Mouse (Mus musculus) MEL (cell line): ENCODE measurements around the gene Vps13d. TPM values are rescaled to one million over a fixed set of nuclear protein-coding genes. Genes with fewer than 3 reads are reported as not detected.

ENCODE experiments used
- DNase-seq: peaks from one replicate; pipeline ENCODE4 v3.0.0; 2011; ENCODE audit warnings: low read depth, low spot score
- H3K27ac ChIP-seq: 2 replicates; pipeline ENCODE4 v1.5.1; 2012; ENCODE audit warnings: low read depth, mild to moderate bottlenecking, control low read depth, low read length, moderate library complexity; ENCODE audit not compliant: control insufficient read depth
- H3K27me3 ChIP-seq, 2 experiments: fragments of 150-350 bp in 1 of 2; sonication (generic) in 1 of 2; 2 replicates each; pipeline ENCODE4 v1.6.1; 2012; ENCODE audit warnings: low read length in 2 of 2, mild to moderate bottlenecking in 2 of 2, improper control_type of control experiment in 1 of 2, moderate library complexity in 1 of 2; ENCODE audit not compliant: insufficient read depth in 2 of 2, control insufficient read depth in 1 of 2
- H3K36me3 ChIP-seq, 2 experiments: 2 replicates each; pipeline ENCODE4 v1.6.1; 2012 to 2014; ENCODE audit warnings: low read length in 2 of 2, improper control_type of control experiment in 1 of 2, inconsistent platforms in 1 of 2, mild to moderate bottlenecking in 1 of 2; ENCODE audit not compliant: insufficient read depth in 2 of 2, control insufficient read depth in 1 of 2
- H3K4me1 ChIP-seq, 2 experiments: fragments of 150-350 bp in 1 of 2; sonication (generic) in 1 of 2; 2 replicates each; pipeline ENCODE4 v1.6.1; 2012; ENCODE audit warnings: low read length in 2 of 2, improper control_type of control experiment in 1 of 2, mild to moderate bottlenecking in 1 of 2; ENCODE audit not compliant: insufficient read depth in 2 of 2, control insufficient read depth in 1 of 2
- H3K4me3 ChIP-seq, 2 experiments: fragments of 150-350 bp in 1 of 2; sonication (generic) in 1 of 2; 2 replicates each; pipeline ENCODE4 v1.5.1; 2012; ENCODE audit warnings: low read depth in 2 of 2, low read length in 2 of 2, mild to moderate bottlenecking in 2 of 2, moderate library complexity in 2 of 2, control low read depth in 1 of 2, improper control_type of control experiment in 1 of 2; ENCODE audit not compliant: control insufficient read depth in 1 of 2, insufficient read depth in 1 of 2
- H3K79me2 ChIP-seq: 2 replicates; pipeline ENCODE4 v1.6.1; 2012; ENCODE audit warnings: mild to moderate bottlenecking, low read length, moderate library complexity; ENCODE audit not compliant: control insufficient read depth, poor library complexity, insufficient read depth
- H3K9ac ChIP-seq: 2 replicates; pipeline ENCODE4 v1.6.1; 2012; ENCODE audit warnings: low read depth, mild to moderate bottlenecking, control low read depth, low read length, moderate library complexity; ENCODE audit not compliant: control insufficient read depth, poor library complexity, severe bottlenecking
- H3K9me3 ChIP-seq: fragments of 150-350 bp; sonication (generic); replicated peaks from 2 replicates; pipeline ENCODE4 v1.6.1; 2012; ENCODE audit warnings: mild to moderate bottlenecking, low read length, improper control_type of control experiment, moderate library complexity; ENCODE audit not compliant: insufficient read depth
- BHLHE40 ChIP-seq: IDR thresholded peaks from 2 replicates; pipeline ENCODE4 v1.6.1; 2012; ENCODE audit warnings: low read depth, mild to moderate bottlenecking, inconsistent platforms, low read length, improper control_type of control experiment, borderline replicate concordance
- CHD1 ChIP-seq: IDR thresholded peaks from 2 replicates; pipeline ENCODE4 v1.6.1; 2012; ENCODE audit warnings: low read depth, mild to moderate bottlenecking, inconsistent platforms, low read length, improper control_type of control experiment
- CTCF ChIP-seq, 3 experiments: IDR thresholded peaks in 2 of 3; conservative IDR thresholded peaks in 1 of 3; 2 replicates each; pipeline ENCODE4 v1.5.1; 2011 to 2012; ENCODE audit warnings: low read length in 3 of 3, low read depth in 2 of 3, mild to moderate bottlenecking in 2 of 3, improper control_type of control experiment in 1 of 3, inconsistent platforms in 1 of 3, mixed read lengths in 1 of 3, moderate library complexity in 1 of 3; ENCODE audit not compliant: control insufficient read depth in 1 of 3, insufficient read depth in 1 of 3, poor library complexity in 1 of 3, severe bottlenecking in 1 of 3
- E2F4 ChIP-seq: IDR thresholded peaks from 2 replicates; pipeline ENCODE4 v1.6.1; 2011; ENCODE audit warnings: low read depth, low read length, improper control_type of control experiment, borderline replicate concordance
- ELF1 ChIP-seq: IDR thresholded peaks from 2 replicates; pipeline ENCODE4 v1.6.1; 2014; ENCODE audit warnings: low read depth, mild to moderate bottlenecking, inconsistent platforms, low read length, improper control_type of control experiment, moderate library complexity
- EP300 ChIP-seq, 2 experiments: IDR thresholded peaks; 2 replicates each; pipeline ENCODE4 v1.6.1; 2011; ENCODE audit warnings: improper control_type of control experiment in 2 of 2, low read length in 2 of 2, low read depth in 1 of 2, mild to moderate bottlenecking in 1 of 2
- ETS1 ChIP-seq: IDR thresholded peaks from 2 replicates; pipeline ENCODE4 v1.6.1; 2012; ENCODE audit warnings: low read depth, mild to moderate bottlenecking, inconsistent platforms, low read length, improper control_type of control experiment, moderate library complexity
- GATA1 ChIP-seq: IDR thresholded peaks from 2 replicates; pipeline ENCODE4 v1.6.1; 2011; ENCODE audit warnings: low read depth, low read length, improper control_type of control experiment
- HCFC1 ChIP-seq: IDR thresholded peaks from 2 replicates; pipeline ENCODE4 v1.6.1; 2012; ENCODE audit warnings: low read depth, mild to moderate bottlenecking, inconsistent platforms, low read length, improper control_type of control experiment, moderate library complexity
- JUND ChIP-seq: IDR thresholded peaks from 2 replicates; pipeline ENCODE4 v1.6.1; 2011; ENCODE audit warnings: low read depth, mild to moderate bottlenecking, improper control_type of control experiment, low read length
- KAT2A ChIP-seq: conservative IDR thresholded peaks from 2 replicates; pipeline ENCODE4 v1.6.1; 2012; ENCODE audit warnings: low read depth, low read length, improper control_type of control experiment, inconsistent platforms
- MAFK ChIP-seq: IDR thresholded peaks from 2 replicates; pipeline ENCODE4 v1.6.1; 2011; ENCODE audit warnings: low read depth, mild to moderate bottlenecking, low read length, improper control_type of control experiment, borderline replicate concordance
- MAX ChIP-seq: IDR thresholded peaks from 2 replicates; pipeline ENCODE4 v1.6.1; 2011; ENCODE audit warnings: low read length, improper control_type of control experiment
- MAZ ChIP-seq: IDR thresholded peaks from 2 replicates; pipeline ENCODE4 v1.6.1; 2012; ENCODE audit warnings: low read depth, mild to moderate bottlenecking, inconsistent platforms, low read length, improper control_type of control experiment
- MEF2A ChIP-seq: IDR thresholded peaks from 2 replicates; pipeline ENCODE4 v1.6.1; 2014; ENCODE audit warnings: low read depth, mild to moderate bottlenecking, inconsistent platforms, low read length, improper control_type of control experiment; ENCODE audit not compliant: poor library complexity, insufficient replicate concordance, severe bottlenecking; ENCODE audit errors: extremely low read depth
- MXI1 ChIP-seq: IDR thresholded peaks from 2 replicates; pipeline ENCODE4 v1.6.1; 2011; ENCODE audit warnings: mild to moderate bottlenecking, low read depth, low read length, improper control_type of control experiment
- MYC ChIP-seq: IDR thresholded peaks from 2 replicates; pipeline ENCODE4 v1.6.1; 2011; ENCODE audit warnings: low read depth, mild to moderate bottlenecking, low read length, improper control_type of control experiment, moderate library complexity
- NELFE ChIP-seq: IDR thresholded peaks from 2 replicates; pipeline ENCODE4 v1.6.1; 2011; ENCODE audit warnings: low read depth, low read length, improper control_type of control experiment
- POLR2A ChIP-seq, 2 experiments: IDR thresholded peaks; 2 replicates each; pipeline ENCODE4 v1.6.1; 2011 to 2012; ENCODE audit warnings: low read length in 2 of 2, mild to moderate bottlenecking in 2 of 2, control low read depth in 1 of 2, improper control_type of control experiment in 1 of 2, low read depth in 1 of 2, moderate library complexity in 1 of 2; ENCODE audit not compliant: control insufficient read depth in 1 of 2, insufficient read depth in 1 of 2, poor library complexity in 1 of 2
- POLR2AphosphoS2 ChIP-seq: IDR thresholded peaks from 2 replicates; pipeline ENCODE4 v1.6.1; 2011; ENCODE audit warnings: low read length, improper control_type of control experiment
- POLR2AphosphoS5 ChIP-seq: IDR thresholded peaks from 2 replicates; pipeline ENCODE4 v1.6.1; 2012; ENCODE audit warnings: low read depth, borderline replicate concordance, mild to moderate bottlenecking, inconsistent platforms, low read length, moderate library complexity, mixed read lengths
- RCOR1 ChIP-seq: IDR thresholded peaks from 2 replicates; pipeline ENCODE4 v1.6.1; 2012; ENCODE audit warnings: low read depth, mild to moderate bottlenecking, inconsistent platforms, low read length, improper control_type of control experiment
- SMC3 ChIP-seq: IDR thresholded peaks from 2 replicates; pipeline ENCODE4 v1.6.1; 2011; ENCODE audit warnings: low read depth, low read length, improper control_type of control experiment
- TAL1 ChIP-seq: IDR thresholded peaks from 2 replicates; pipeline ENCODE4 v1.6.1; 2012; ENCODE audit warnings: mild to moderate bottlenecking, inconsistent platforms, low read length, moderate library complexity, mixed read lengths
- TCF12 ChIP-seq: IDR thresholded peaks from 2 replicates; pipeline ENCODE4 v1.6.1; 2014; ENCODE audit warnings: low read depth, mild to moderate bottlenecking, inconsistent platforms, low read length, improper control_type of control experiment, moderate library complexity
- USF2 ChIP-seq, 2 experiments: IDR thresholded peaks; 2 replicates each; pipeline ENCODE4 v1.6.1; 2011 to 2012; ENCODE audit warnings: improper control_type of control experiment in 2 of 2, low read length in 2 of 2, borderline replicate concordance in 1 of 2, inconsistent platforms in 1 of 2, low read depth in 1 of 2, mild to moderate bottlenecking in 1 of 2; ENCODE audit not compliant: insufficient read depth in 1 of 2
- ZC3H11A ChIP-seq: IDR thresholded peaks from 2 replicates; pipeline ENCODE4 v1.6.1; 2012; ENCODE audit warnings: low read depth, mild to moderate bottlenecking, inconsistent platforms, low read length, improper control_type of control experiment
- ZMIZ1 ChIP-seq: IDR thresholded peaks from 2 replicates; pipeline ENCODE4 v1.6.1; 2012; ENCODE audit warnings: low read depth, mild to moderate bottlenecking, inconsistent platforms, low read length, improper control_type of control experiment, moderate library complexity
- ZNF384 ChIP-seq: IDR thresholded peaks from 2 replicates; pipeline ENCODE4 v1.6.1; 2012; ENCODE audit warnings: low read depth, mild to moderate bottlenecking, inconsistent platforms, low read length, improper control_type of control experiment
- polyA plus RNA-seq, 2 experiments: library from polyadenylated mRNA; stranded (reverse) in 1 of 2; unstranded in 1 of 2; fragments of >175 nt in 1 of 2; fragments of >200 nt in 1 of 2; gene quantifications; 2 replicates each; pipeline versions ENCODE4 v1.2.1 to v1.2.4; 2012; ENCODE audit warnings: low replicate concordance in 2 of 2, low read depth in 1 of 2; ENCODE audit not compliant: insufficient read length in 2 of 2, insufficient read depth in 1 of 2, missing spikeins in 1 of 2
- total RNA-seq: library from RNA; depleted of rRNA; stranded (reverse); fragments of 300-350 nt; gene quantifications from 2 replicates; pipeline ENCODE4 v1.2.3, GENCODE M21; 2012

The Vps13d gene
- total and polyA plus RNA-seq, 3 experiments = 8.9 to 14.5 (median 13.2) TPM

- peak; percentile 81 for TF ChIP-seq MAX
- TF ChIP-seq MXI1 = peak; percentile 85
- peak; percentile 87 for TF ChIP-seq TAL1
- TF ChIP-seq EP300 (IDR thresholded peaks at IDR 0.05; ENCODE audit: low read depth in 1 of 2, low read length in 2 of 2) = peak; percentile 73 to 78
- no peak for TF ChIP-seq CHD1
- TF ChIP-seq POLR2AphosphoS5 = no peak
- TF ChIP-seq POLR2A (IDR thresholded peaks at IDR 0.05; ENCODE audit: control insufficient read depth in 1 of 2, insufficient read depth in 1 of 2, low read depth in 1 of 2, low read length in 2 of 2, poor library complexity in 1 of 2) = no peak
- peak; percentile 76 for TF ChIP-seq GATA1
- no peak for TF ChIP-seq E2F4
- no peak for TF ChIP-seq ZNF384
These were observed 51.3 kb downstream of the Vps13d start (continued) for GRCm38 (mm10) chr4:145143533-145143932.

GRCm38 (mm10) chr4:145136705-145137104 lies 58.1 kb downstream of the Vps13d start:
- Histone ChIP-seq H3K9ac (no peak overlapping the region), H3K9me3 (no peaks in the 10 kb centered on the region), H3K27me3 (no peaks in the 10 kb centered on the region), H3K79me2 (no peaks in the 10 kb centered on the region), H3K4me1 (no peaks in the 10 kb centered on the region), H3K4me3 (no peak overlapping the region), H3K36me3 (peaks cover 0 to 11% of the 10 kb centered on the region in 2 experiments; a peak in 2 of 4 replicates), H3K27ac (no peak overlapping the region)
- TF ChIP-seq CHD1 (no peak), ZMIZ1 (no peak), CTCF (IDR thresholded peaks at IDR 0.05 in 2 of 3, conservative IDR thresholded peaks at IDR 0.05 in 1 of 3; ENCODE audit: control insufficient read depth in 1 of 3, insufficient read depth in 1 of 3, low read depth in 2 of 3, low read length in 3 of 3, poor library complexity in 1 of 3, severe bottlenecking in 1 of 3) (no peak), ETS1 (no peak), ZNF384 (no peak), KAT2A (no peak), GATA1 (no peak), ZC3H11A (no peak), MYC (no peak)
- DNase-seq = no peak

GRCm38 (mm10) chr4:145135473-145135872 lies 59.3 kb downstream of the Vps13d start:
- no peak overlapping the region for H3K27ac ChIP-seq
- no peaks in the 10 kb centered on the region for H3K4me1 ChIP-seq
- no peak for DNase-seq
- H3K79me2 ChIP-seq = no peaks in the 10 kb centered on the region
- no peak for TF ChIP-seq USF2 (IDR thresholded peaks at IDR 0.05; ENCODE audit: borderline replicate concordance in 1 of 2, insufficient read depth in 1 of 2, low read depth in 1 of 2, low read length in 2 of 2)
- TF ChIP-seq KAT2A = no peak
- TF ChIP-seq MAZ = no peak
- no peak for TF ChIP-seq BHLHE40
- TF ChIP-seq RCOR1 = no peak
- TF ChIP-seq NELFE = no peak
- TF ChIP-seq CTCF (IDR thresholded peaks at IDR 0.05 in 2 of 3, conservative IDR thresholded peaks at IDR 0.05 in 1 of 3; ENCODE audit: control insufficient read depth in 1 of 3, insufficient read depth in 1 of 3, low read depth in 2 of 3, low read length in 3 of 3, poor library complexity in 1 of 3, severe bottlenecking in 1 of 3) = no peak
- TF ChIP-seq ELF1 = no peak
- TF ChIP-seq TCF12 = no peak
- TF ChIP-seq HCFC1 = no peak
- TF ChIP-seq ZMIZ1 = no peak
- TF ChIP-seq SMC3 = no peak
- no peak for TF ChIP-seq POLR2A (IDR thresholded peaks at IDR 0.05; ENCODE audit: control insufficient read depth in 1 of 2, insufficient read depth in 1 of 2, low read depth in 1 of 2, low read length in 2 of 2, poor library complexity in 1 of 2)
- no peak for TF ChIP-seq GATA1
- no peak for TF ChIP-seq POLR2AphosphoS2
- no peak for TF ChIP-seq JUND
- no peak for TF ChIP-seq MEF2A
- no peak for TF ChIP-seq MAFK
- TF ChIP-seq MAX = no peak
- TF ChIP-seq, all 39 proteins: peak for 0
- peaks cover 0 to 8% of the 10 kb centered on the region in 2 experiments; a peak in 2 of 4 replicates for H3K36me3 ChIP-seq
- no peaks in the 10 kb centered on the region for H3K9me3 ChIP-seq
- no peak overlapping the region for H3K4me3 ChIP-seq
- H3K27me3 ChIP-seq = no peaks in the 10 kb centered on the region
- no peak overlapping the region for H3K9ac ChIP-seq
